Mouse (Mus musculus): ENCODE measurements at regions not wholly inside any gene's neighbourhood (a gene's known extent, or its start where the extent isn't known, plus 50 kb on each side); places are given as distances from the start of the nearest gene placed in this dataset.

GRCm38 (mm10) chr13:97650191-97650590 lies 110.2 kb downstream of the Gm10260 start:
- no peak for TF ChIP-seq CTCF (IDR thresholded peaks at IDR 0.05)
- Histone ChIP-seq H3K27ac (no peak overlapping the region), H3K4me3 (no peak overlapping the region)
- intact Hi-C loops (cut with DNase I): no loop called here
- DNase-seq (ENCODE audit: extremely low spot score in 1 of 2, low spot score in 2 of 2): no peak

DNA sequence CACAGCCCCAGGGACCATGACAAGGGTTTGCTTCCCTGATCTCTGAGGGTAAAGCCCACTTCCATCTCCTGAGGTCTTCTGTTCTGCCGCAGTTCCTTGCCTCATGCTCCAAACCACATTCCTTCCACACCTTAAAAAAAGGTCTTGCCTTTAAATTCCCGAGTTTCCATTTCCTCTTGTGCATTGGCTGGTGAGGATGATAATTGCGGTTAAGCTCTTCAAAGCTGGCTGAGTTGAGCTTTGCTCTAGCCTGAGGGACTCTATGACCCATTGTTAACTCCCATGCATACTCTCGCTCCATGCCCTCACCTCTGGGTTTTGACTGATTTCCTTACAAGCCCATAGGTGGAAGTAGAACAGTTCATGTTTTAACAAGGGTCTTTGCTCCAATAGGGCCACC lies 112.9 kb downstream of the Gm10260 start:
- intact Hi-C loops (cut with DNase I): no loop called here
- DNase-seq (ENCODE audit: extremely low spot score in 1 of 2, low spot score in 2 of 2): no peak
- Histone ChIP-seq H3K4me3 (no peak overlapping the region), H3K27ac (no peak overlapping the region)
- TF ChIP-seq CTCF (IDR thresholded peaks at IDR 0.05): no peak

DNA sequence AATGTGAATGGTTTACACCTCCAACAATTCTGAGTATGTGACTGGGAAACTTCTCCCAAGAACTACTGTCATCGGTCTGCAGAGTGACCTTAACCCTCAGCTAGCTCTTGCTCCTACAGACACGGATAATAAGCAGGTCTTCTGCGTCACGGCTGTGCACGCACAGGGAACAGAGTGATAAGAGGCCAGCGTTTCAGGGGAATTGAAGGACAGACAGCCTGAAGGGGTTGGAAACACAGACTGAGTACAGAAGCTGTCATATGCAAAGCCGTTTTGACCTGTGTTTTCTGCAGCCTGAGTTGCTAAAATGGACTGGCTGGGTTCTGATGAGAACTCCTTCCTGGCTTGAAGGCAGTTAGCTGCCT lies 114.4 kb downstream of the Gm10260 start:
- Histone ChIP-seq H3K4me3 (no peak overlapping the region), H3K27ac (peak overlapping the region; percentile 38)
- no peak for TF ChIP-seq CTCF (IDR thresholded peaks at IDR 0.05)
- intact Hi-C loops (cut with DNase I): no loop called here
- DNase-seq (ENCODE audit: extremely low spot score in 1 of 2, low spot score in 2 of 2): no peak

- intact Hi-C loops (cut with DNase I): no loop called here
These were observed 115.1 kb downstream of the Gm10260 start for GRCm38 (mm10) chr13:97645107-97646020.

GRCm38 (mm10) chr13:97640236-97640635 lies 120.2 kb downstream of the Gm10260 start:
- DNase-seq (ENCODE audit: extremely low spot score in 1 of 2, low spot score in 2 of 2): no peak
- no peak overlapping the region for H3K4me3 ChIP-seq
- no peak for TF ChIP-seq CTCF (IDR thresholded peaks at IDR 0.05)
- intact Hi-C loops (cut with DNase I): no loop called here
- H3K27ac ChIP-seq: peak overlapping the region; percentile 69; the same call in 1 of the 2 replicates

More at GRCm38 (mm10) chr13:97645107-97646020, 115.1 kb downstream of the Gm10260 start:
- no peak for TF ChIP-seq CTCF (IDR thresholded peaks at IDR 0.05)
- Histone ChIP-seq H3K4me3 (no peak overlapping the region), H3K27ac (peak overlapping the region; percentile 38)
- no peak for DNase-seq (ENCODE audit: extremely low spot score in 1 of 2, low spot score in 2 of 2)

DNA sequence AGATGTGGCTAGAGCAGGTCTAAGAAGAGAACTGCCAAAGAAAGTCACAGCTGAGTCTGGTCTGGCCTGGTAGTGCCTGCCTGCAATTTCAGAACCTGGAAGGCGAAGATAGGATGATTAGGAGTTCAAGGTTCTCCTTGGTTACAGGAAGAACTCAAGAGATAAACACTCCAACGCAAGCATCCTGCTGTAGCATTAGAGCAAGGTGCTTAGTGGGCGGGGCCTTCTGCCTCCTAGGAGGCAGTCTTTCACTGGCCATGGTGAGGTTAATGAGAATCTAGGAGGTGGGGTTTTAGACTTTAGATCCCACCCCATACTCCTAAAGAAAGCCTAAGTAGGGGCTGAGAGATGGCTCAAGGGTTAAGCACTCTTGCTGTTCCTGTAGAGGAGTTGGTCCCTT lies 120.8 kb downstream of the Gm10260 start:
- Histone ChIP-seq H3K4me3 (no peak overlapping the region), H3K27ac (peak overlapping the region; percentile 69)
- TF ChIP-seq CTCF (IDR thresholded peaks at IDR 0.05): no peak
- intact Hi-C loops (cut with DNase I): no loop called here
- no peak for DNase-seq (ENCODE audit: extremely low spot score in 1 of 2, low spot score in 2 of 2)

DNA sequence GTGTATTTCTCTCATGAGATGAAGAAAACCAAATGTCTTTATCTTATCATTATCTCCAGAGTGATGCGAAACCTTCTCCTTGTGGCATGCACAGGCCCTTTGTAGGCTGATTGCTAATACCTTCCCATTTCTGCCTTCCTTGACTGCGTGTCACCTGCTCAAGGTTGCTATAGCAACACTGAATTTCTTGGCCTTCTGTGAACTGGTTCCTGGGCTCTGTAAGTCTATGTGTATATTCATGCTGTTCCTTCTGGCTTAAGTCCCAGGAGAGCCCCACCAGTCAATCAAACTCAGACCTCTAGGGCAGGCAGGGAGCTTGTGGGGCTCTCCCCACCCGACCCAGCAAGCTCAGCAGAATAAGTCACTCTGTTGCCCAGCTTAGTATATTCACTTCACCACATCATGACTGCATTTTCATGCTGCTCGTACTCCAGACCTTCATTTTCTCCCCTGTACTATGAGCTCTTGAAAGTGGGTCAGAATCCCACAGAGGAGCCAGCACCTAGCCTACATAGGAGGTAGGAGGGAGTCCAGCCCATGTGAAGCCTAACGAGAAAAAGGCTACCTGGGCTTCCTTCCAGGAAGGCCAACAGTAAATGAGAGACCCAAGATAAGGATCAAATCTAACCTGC lies 121.9 kb downstream of the Gm10260 start:
- intact Hi-C loops (cut with DNase I): no loop called here

DNA sequence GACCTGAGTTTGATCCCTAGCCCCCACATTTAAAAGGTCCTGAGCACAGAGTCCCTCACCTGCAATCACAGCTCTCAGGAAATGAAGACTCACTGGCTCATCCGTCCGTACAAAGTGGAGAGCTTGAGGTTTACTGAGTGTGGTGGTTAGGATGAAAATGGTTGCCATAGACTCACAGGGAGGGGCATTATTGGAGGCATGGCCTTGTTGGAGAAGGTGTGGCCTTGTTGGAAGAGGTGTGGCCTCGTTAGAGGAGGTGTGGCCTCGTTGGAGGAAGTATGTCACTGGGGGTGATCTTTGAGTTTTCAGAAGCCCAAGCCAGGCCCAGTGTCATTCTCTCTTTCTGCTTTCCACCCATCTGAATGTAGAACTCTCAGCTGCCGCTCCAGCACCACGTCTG lies 122.9 kb downstream of the Gm10260 start:
- intact Hi-C loops (cut with DNase I): no loop called here
- peak overlapping the region; percentile 21; the same call in 1 of the 2 replicates for H3K27ac ChIP-seq
- no peak for TF ChIP-seq CTCF (IDR thresholded peaks at IDR 0.05)
- no peak for DNase-seq (ENCODE audit: extremely low spot score in 1 of 2, low spot score in 2 of 2)
- no peak overlapping the region for H3K4me3 ChIP-seq

More for the DNA sequence above, 121.9 kb downstream of the Gm10260 start:
- DNase-seq (ENCODE audit: extremely low spot score in 1 of 2, low spot score in 2 of 2): no peak
- Histone ChIP-seq H3K27ac (peak overlapping the region; percentile 69), H3K4me3 (no peak overlapping the region)
- no peak for TF ChIP-seq CTCF (IDR thresholded peaks at IDR 0.05)

- Histone ChIP-seq H3K4me3 (no peak overlapping the region), H3K27ac (peak overlapping the region; percentile 87)
- intact Hi-C loops (cut with DNase I): loop anchor here (1.0 to 5.0 kb wide), 5 partner anchors 75 to 303 kb away; no protein-coding TSS in a partner anchor
- TF ChIP-seq CTCF (IDR thresholded peaks at IDR 0.05): no peak
- DNase-seq (ENCODE audit: extremely low spot score in 1 of 2, low spot score in 2 of 2): peak in 1 of 2 experiments; percentile 62
These were observed 126.2 kb downstream of the Gm10260 start for GRCm38 (mm10) chr13:97634041-97634788.

- TF ChIP-seq CTCF (IDR thresholded peaks at IDR 0.05): no peak
- intact Hi-C loops (cut with DNase I): loop anchor here (2.0 to 5.0 kb wide), 6 partner anchors 73 to 393 kb away; partner anchors contain the start of gene Enc1
- no peak overlapping the region for H3K4me3 ChIP-seq
- no peak for DNase-seq (ENCODE audit: extremely low spot score in 1 of 2, low spot score in 2 of 2)
- H3K27ac ChIP-seq: peak overlapping the region; percentile 87
These were observed 126.9 kb downstream of the Gm10260 start for GRCm38 (mm10) chr13:97633551-97633950.

- Histone ChIP-seq H3K4me3 (no peak overlapping the region), H3K27ac (peak overlapping the region; percentile 86)
- intact Hi-C loops (cut with DNase I): loop anchor here (2.0 to 5.0 kb wide), 6 partner anchors 75 to 391 kb away; partner anchors contain the start of gene Enc1
- no peak for TF ChIP-seq CTCF (IDR thresholded peaks at IDR 0.05)
- DNase-seq (ENCODE audit: extremely low spot score in 1 of 2, low spot score in 2 of 2): peak in 1 of 2 experiments; percentile 33
These were observed 128.5 kb downstream of the Gm10260 start for GRCm38 (mm10) chr13:97631872-97632402.

Data from left cerebral cortex, adult 2 months (tissue).